Mouse (Mus musculus): ENCODE measurements at regions not wholly inside any gene's neighbourhood (a gene's known extent, or its start where the extent isn't known, plus 50 kb on each side); places are given as distances from the start of the nearest gene placed in this dataset.

GRCm38 (mm10) chr11:45174071-45174470 is 557.0 kb downstream of the Ebf1 start:
- Histone ChIP-seq H3K4me1 (ENCODE audit: control insufficient read depth, insufficient read depth, insufficient read length) (no peaks in the 10 kb centered on the region), H3K27ac (ENCODE audit: insufficient read depth, low read length) (no peak overlapping the region), H3K27me3 (ENCODE audit: control insufficient read depth, insufficient read depth, low read length) (no peaks in the 10 kb centered on the region), H3K36me3 (ENCODE audit: control insufficient read depth, insufficient read depth, low read length) (no peaks in the 10 kb centered on the region), H3K4me3 (ENCODE audit: extremely low read depth, insufficient read depth, insufficient read length) (no peak overlapping the region)
- DNase-seq (ENCODE audit: low read depth in 1 of 2, low spot score in 2 of 2): no peak
- TF ChIP-seq POLR2A (IDR thresholded peaks at IDR 0.05; ENCODE audit: low read depth, low read length): no peak
- TF ChIP-seq CTCF (IDR thresholded peaks at IDR 0.05; ENCODE audit: extremely low read depth, insufficient read depth, insufficient read length, insufficient replicate concordance): no peak
- 87% methylated on average over 2 of the region's 2 CpGs for WGBS

GRCm38 (mm10) chr11:45174811-45175798 is 558.0 kb downstream of the Ebf1 start:
- H3K27me3 ChIP-seq (ENCODE audit: control insufficient read depth, insufficient read depth, low read length): no peaks in the 10 kb centered on the region
- WGBS: 87% methylated on average over 10 of the region's 10 CpGs
- no peaks in the 10 kb centered on the region for H3K4me1 ChIP-seq (ENCODE audit: control insufficient read depth, insufficient read depth, insufficient read length)
- H3K36me3 ChIP-seq (ENCODE audit: control insufficient read depth, insufficient read depth, low read length): no peaks in the 10 kb centered on the region
- no peak overlapping the region for H3K4me3 ChIP-seq (ENCODE audit: extremely low read depth, insufficient read depth, insufficient read length)
- TF ChIP-seq CTCF (IDR thresholded peaks at IDR 0.05; ENCODE audit: extremely low read depth, insufficient read depth, insufficient read length, insufficient replicate concordance) (no peak), POLR2A (IDR thresholded peaks at IDR 0.05; ENCODE audit: low read depth, low read length) (no peak)
- no peak for DNase-seq (ENCODE audit: low read depth in 1 of 2, low spot score in 2 of 2)
- no peak overlapping the region for H3K27ac ChIP-seq (ENCODE audit: insufficient read depth, low read length)

DNA sequence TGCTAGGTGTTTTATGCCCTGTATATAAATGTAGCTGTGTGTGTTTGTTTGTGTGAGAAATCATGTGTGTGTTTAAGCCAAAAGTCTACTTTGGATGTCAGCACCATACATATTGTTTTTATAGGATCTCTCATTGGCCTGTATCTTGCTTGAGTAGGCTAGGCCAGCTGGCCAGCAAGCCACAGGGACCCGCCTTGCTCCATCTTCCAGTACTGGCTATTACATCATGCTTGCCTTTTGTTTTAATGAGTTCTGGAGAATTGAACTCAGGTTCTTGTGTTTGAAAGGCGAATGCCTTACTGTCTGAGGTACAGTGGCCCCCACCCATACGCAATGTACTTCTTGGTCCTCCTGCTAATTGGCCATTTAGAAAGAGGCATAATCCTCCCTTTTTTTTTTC is 559.9 kb downstream of the Ebf1 start:
- H3K27ac ChIP-seq (ENCODE audit: insufficient read depth, low read length): no peak overlapping the region
- TF ChIP-seq POLR2A (IDR thresholded peaks at IDR 0.05; ENCODE audit: low read depth, low read length) (no peak), CTCF (IDR thresholded peaks at IDR 0.05; ENCODE audit: extremely low read depth, insufficient read depth, insufficient read length, insufficient replicate concordance) (no peak)
- no peak overlapping the region for H3K4me3 ChIP-seq (ENCODE audit: extremely low read depth, insufficient read depth, insufficient read length)
- no peaks in the 10 kb centered on the region for H3K36me3 ChIP-seq (ENCODE audit: control insufficient read depth, insufficient read depth, low read length)
- H3K4me1 ChIP-seq (ENCODE audit: control insufficient read depth, insufficient read depth, insufficient read length): no peaks in the 10 kb centered on the region
- no peaks in the 10 kb centered on the region for H3K27me3 ChIP-seq (ENCODE audit: control insufficient read depth, insufficient read depth, low read length)
- no peak for DNase-seq (ENCODE audit: low read depth in 1 of 2, low spot score in 2 of 2)
- 92% methylated on average over 3 of the region's 3 CpGs for WGBS

DNA sequence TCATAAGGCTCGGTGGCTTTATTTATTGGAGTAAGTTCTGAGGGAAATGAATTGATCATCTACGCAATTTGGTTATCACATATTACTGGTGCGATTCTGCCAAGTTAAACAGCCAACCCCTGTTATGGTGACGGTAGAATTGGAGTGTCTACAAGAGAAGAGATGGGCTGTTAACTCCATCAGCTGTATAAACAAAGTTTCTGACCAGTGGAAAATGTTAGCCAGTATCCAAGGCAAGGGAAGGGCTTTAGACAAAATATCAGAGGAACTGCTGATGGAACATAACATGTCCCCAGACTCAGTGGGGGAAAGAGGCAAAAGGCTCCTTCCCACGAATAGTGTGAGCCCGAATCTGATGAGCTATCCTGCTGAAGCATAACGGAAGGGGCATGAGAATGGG is 560.9 kb downstream of the Ebf1 start:
- Histone ChIP-seq H3K27me3 (ENCODE audit: control insufficient read depth, insufficient read depth, low read length) (no peaks in the 10 kb centered on the region), H3K4me1 (ENCODE audit: control insufficient read depth, insufficient read depth, insufficient read length) (no peaks in the 10 kb centered on the region), H3K36me3 (ENCODE audit: control insufficient read depth, insufficient read depth, low read length) (no peaks in the 10 kb centered on the region), H3K4me3 (ENCODE audit: extremely low read depth, insufficient read depth, insufficient read length) (no peak overlapping the region), H3K27ac (ENCODE audit: insufficient read depth, low read length) (no peak overlapping the region)
- WGBS: 87% methylated on average over 7 of the region's 7 CpGs
- no peak for DNase-seq (ENCODE audit: low read depth in 1 of 2, low spot score in 2 of 2)
- TF ChIP-seq POLR2A (IDR thresholded peaks at IDR 0.05; ENCODE audit: low read depth, low read length) (no peak), CTCF (IDR thresholded peaks at IDR 0.05; ENCODE audit: extremely low read depth, insufficient read depth, insufficient read length, insufficient replicate concordance) (no peak)

DNA sequence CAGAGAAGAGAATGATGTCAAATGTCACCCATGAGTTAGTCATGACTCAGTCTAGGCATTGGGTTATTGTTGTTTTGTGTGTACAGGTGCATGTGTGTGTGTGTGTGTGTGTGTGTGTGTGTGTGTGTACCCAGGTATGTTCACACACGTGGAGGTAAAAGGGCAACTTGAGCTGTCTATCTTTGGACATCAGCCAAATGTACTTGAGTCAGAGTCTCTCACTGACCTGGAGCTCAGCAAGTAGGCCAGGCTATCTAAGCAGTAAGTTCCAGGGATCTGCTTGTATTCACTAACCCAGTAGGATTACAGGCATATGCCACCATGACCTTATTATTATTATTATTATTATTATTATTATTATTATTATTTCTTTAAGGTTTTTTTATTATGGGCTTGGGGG is 561.9 kb downstream of the Ebf1 start:
- H3K27ac ChIP-seq (ENCODE audit: insufficient read depth, low read length): no peak overlapping the region
- H3K36me3 ChIP-seq (ENCODE audit: control insufficient read depth, insufficient read depth, low read length): no peaks in the 10 kb centered on the region
- no peak for DNase-seq (ENCODE audit: low read depth in 1 of 2, low spot score in 2 of 2)
- TF ChIP-seq POLR2A (IDR thresholded peaks at IDR 0.05; ENCODE audit: low read depth, low read length): no peak
- TF ChIP-seq CTCF (IDR thresholded peaks at IDR 0.05; ENCODE audit: extremely low read depth, insufficient read depth, insufficient read length, insufficient replicate concordance): no peak
- WGBS: 84% methylated on average over 1 of the region's 1 CpGs
- H3K4me1 ChIP-seq (ENCODE audit: control insufficient read depth, insufficient read depth, insufficient read length): no peaks in the 10 kb centered on the region
- no peak overlapping the region for H3K4me3 ChIP-seq (ENCODE audit: extremely low read depth, insufficient read depth, insufficient read length)
- no peaks in the 10 kb centered on the region for H3K27me3 ChIP-seq (ENCODE audit: control insufficient read depth, insufficient read depth, low read length)

- Histone ChIP-seq H3K4me1 (ENCODE audit: control insufficient read depth, insufficient read depth, insufficient read length) (no peaks in the 10 kb centered on the region), H3K27me3 (ENCODE audit: control insufficient read depth, insufficient read depth, low read length) (no peaks in the 10 kb centered on the region), H3K27ac (ENCODE audit: insufficient read depth, low read length) (no peak overlapping the region), H3K36me3 (ENCODE audit: control insufficient read depth, insufficient read depth, low read length) (no peaks in the 10 kb centered on the region), H3K4me3 (ENCODE audit: extremely low read depth, insufficient read depth, insufficient read length) (no peak overlapping the region)
- WGBS: 83% methylated on average over 14 of the region's 14 CpGs
- TF ChIP-seq POLR2A (IDR thresholded peaks at IDR 0.05; ENCODE audit: low read depth, low read length): no peak
- TF ChIP-seq CTCF (IDR thresholded peaks at IDR 0.05; ENCODE audit: extremely low read depth, insufficient read depth, insufficient read length, insufficient replicate concordance): no peak
- DNase-seq (ENCODE audit: low read depth in 1 of 2, low spot score in 2 of 2): no peak
These were observed 573.7 kb downstream of the Ebf1 start for GRCm38 (mm10) chr11:45190601-45191370.

Measured in spleen, adult 2 months (tissue).